Mouse (Mus musculus) adrenal gland, postnatal 4 days (tissue): ENCODE data around the gene Cul4b. TPM values are rescaled to one million over a fixed set of nuclear protein-coding genes. Genes with fewer than 3 reads are reported as not detected.
"Not testable (repeated sequence)": the region's sequence is repeated elsewhere in the genome, so short reads cannot be mapped to it uniquely, and the experiment has no call there.

Source experiments
- DNase-seq, 2 experiments: peaks; one replicate each; pipeline ENCODE4 v3.0.0; 2021 to 2022; ENCODE audit warnings: low spot score in 2 of 2, mixed read lengths in 2 of 2
- long read RNA-seq, 2 experiments: library from polyadenylated mRNA; stranded (forward); transcript quantifications; one replicate each; pipeline ENCODE4 v2.0.0; 2021
- total RNA-seq, 2 experiments: library from RNA; stranded (reverse); gene quantifications; 2 replicates each; pipeline ENCODE4 v1.2.3; 2021

Cul4b gene
- total RNA-seq: 10 to 100 TPM; 43.7 to 46.0 TPM
- long read RNA-seq, experiment 1, partial matches to known transcripts: 32 of 34 reads
- long read RNA-seq, experiment 1, other reads (novel, unspliced or antisense): 0 of 34 reads
- long read RNA-seq, experiment 2, transcript Cul4b-201 (20 exons, 3,354 nt): major isoform, 12 of 62 reads
- long read RNA-seq, experiment 2, partial matches to known transcripts: 44 of 62 reads
- long read RNA-seq, experiment 2, other reads (novel, unspliced or antisense): 6 of 62 reads

- no peak for DNase-seq
Observed at GRCm38 (mm10) chrX:38576078-38576477, at the start of gene Cul4b. Gene Cul4b, minus strand, starts transcription at chrX:38576196.

- peak in 1 of 2 experiments; percentile 4 for DNase-seq
Observed at GRCm38 (mm10) chrX:38600995-38601369, 25.0 kb upstream of the Cul4b start.

- DNase-seq: peak; percentile 7 to 30
Observed at GRCm38 (mm10) chrX:38600177-38600994, 24.4 kb upstream of the Cul4b start, which contains the start of gene Mcts1. Gene Mcts1, plus strand, starts transcription at chrX:38600578.

GRCm38 (mm10) chrX:38593180-38593889 is 17.3 kb upstream of the Cul4b start:
- no peak for DNase-seq

- DNase-seq: no peak
Observed at GRCm38 (mm10) chrX:38591749-38592148, 15.8 kb upstream of the Cul4b start.

- DNase-seq: no peak
Observed at GRCm38 (mm10) chrX:38589827-38590226, 13.8 kb upstream of the Cul4b start.

GRCm38 (mm10) chrX:38583261-38583660 is 7.3 kb upstream of the Cul4b start:
- no peak for DNase-seq

GRCm38 (mm10) chrX:38581140-38581539 is 5.1 kb upstream of the Cul4b start:
- DNase-seq: no peak

GRCm38 (mm10) chrX:38566521-38567205 is 9.3 kb downstream of the Cul4b start:
- DNase-seq: no peak

GRCm38 (mm10) chrX:38565176-38565542 is 10.8 kb downstream of the Cul4b start:
- no peak for DNase-seq

GRCm38 (mm10) chrX:38564542-38565175 is 11.3 kb downstream of the Cul4b start:
- peak; percentile 63 to 75 for DNase-seq

GRCm38 (mm10) chrX:38563941-38564541 is 12.0 kb downstream of the Cul4b start:
- DNase-seq: peak in 1 of 2 experiments; percentile 3

- no peak for DNase-seq
Observed at GRCm38 (mm10) chrX:38553255-38553654, 22.7 kb downstream of the Cul4b start.

- no peak for DNase-seq
Observed at GRCm38 (mm10) chrX:38514556-38514955, 61.4 kb downstream of the Cul4b start.

GRCm38 (mm10) chrX:38504846-38505245 is 71.2 kb downstream of the Cul4b start:
- DNase-seq: peak; percentile 4 to 8

GRCm38 (mm10) chrX:38502182-38502581 is 73.8 kb downstream of the Cul4b start:
- DNase-seq: not testable (repeated sequence)

GRCm38 (mm10) chrX:38485464-38485863 is 90.5 kb downstream of the Cul4b start:
- DNase-seq: not testable (repeated sequence)
